32 mouse cellular contexts compared by ENCODE assay signal in genomic region chr4:33947584-33947983, GRCm38 (mm10). TPM values are rescaled to one million over a fixed set of nuclear protein-coding genes. Genes with fewer than 3 reads are reported as not detected.
DNase-seq lines count a peak whose midpoint lies in the region; ATAC-seq and TF ChIP-seq lines count a peak whose summit lies in the region.
"Had no signal": no experiment of that assay in that cellular context is flagged by ENCODE, and none has a peak within 500 bp of the region (broad histone marks: within the 10 kb centered on the region; RNA-seq: fewer than 3 reads in every experiment).

No protein-coding gene starts in this region.

- DNase-seq in forebrain, postnatal 0 days = no peak
- peak; percentile 7 for DNase-seq in heart, adult 11 months
- no peak for DNase-seq in heart, embryonic 10.5 days (ENCODE audit: low spot score)
- peak; percentile 76 for DNase-seq in retina, postnatal 1 day
- no peak for DNase-seq in adrenal gland, adult 18-20 months (ENCODE audit: low spot score in 2 of 2)
- DNase-seq: adrenal gland, postnatal 10 days; adrenal gland, postnatal 36 days; cerebellum, adult 11 months; cerebellum, adult 9-11 months; cerebellum, postnatal 36 days; embryo, embryonic 11 days; gastrocnemius, postnatal 10 days; gastrocnemius, postnatal 36 days; heart, postnatal 10 days; heart, postnatal 36 days; kidney, adult 18-20 months; kidney, adult 9 months had no signal

- no peak for TF ChIP-seq CTCF in forebrain, postnatal 0 days (IDR thresholded peaks at IDR 0.05; ENCODE audit: low read depth)

- no peaks in the 10 kb centered on the region for H3K9me3 ChIP-seq in forebrain, embryonic 12.5 days
- H3K9me3 ChIP-seq in forebrain, postnatal 0 days (ENCODE audit: low read length) = no peaks in the 10 kb centered on the region
- H3K9me3 ChIP-seq in heart, embryonic 10.5 days = no peaks in the 10 kb centered on the region
- no peaks in the 10 kb centered on the region for H3K9me3 ChIP-seq in forebrain, embryonic 15.5 days
- H3K9me3 ChIP-seq in hindbrain, embryonic 12.5 days (replicated peaks) = no peaks in the 10 kb centered on the region
- H3K9me3 ChIP-seq: embryonic facial prominence, embryonic 15.5 days; heart, embryonic 12.5 days; heart, embryonic 15.5 days; hindbrain, embryonic 10.5 days had no signal

- H3K4me3 ChIP-seq in forebrain, embryonic 12.5 days (replicated peaks) = no peak overlapping the region
- no peak overlapping the region for H3K4me3 ChIP-seq in forebrain, postnatal 0 days (ENCODE audit: low read depth, low read length)
- H3K4me3 ChIP-seq in heart, embryonic 10.5 days = no peak overlapping the region
- no peak overlapping the region for H3K4me3 ChIP-seq in forebrain, embryonic 15.5 days
- H3K4me3 ChIP-seq in hindbrain, embryonic 12.5 days = no peak overlapping the region
- H3K4me3 ChIP-seq: embryonic facial prominence, embryonic 15.5 days; heart, embryonic 12.5 days; heart, embryonic 15.5 days; hindbrain, embryonic 10.5 days had no signal

- ATAC-seq in forebrain, embryonic 12.5 days (ENCODE audit: low FRiP score) = peak; percentile 17; the same call in 1 of the 2 replicates
- no peak for ATAC-seq in forebrain, postnatal 0 days
- ATAC-seq in forebrain, embryonic 15.5 days (replicated peaks) = peak; percentile 64; the same call in 1 of the 2 replicates
- no peak for ATAC-seq in hindbrain, embryonic 12.5 days (ENCODE audit: low FRiP score)
- ATAC-seq: activated CD4-positive, CD25-positive, alpha-beta regulatory T cell, adult 4 months; CD4-positive, CD25-positive, alpha-beta regulatory T cell, adult 4 months; hindbrain, postnatal 0 days; inflammation-experienced regulatory T-cells, adult 6 months; intestine, embryonic 16.5 days had no signal

- peaks cover 13% of the 10 kb centered on the region for H3K36me3 ChIP-seq in forebrain, embryonic 12.5 days (replicated peaks)
- H3K36me3 ChIP-seq in forebrain, postnatal 0 days (ENCODE audit: insufficient read depth) = peaks cover 24% of the 10 kb centered on the region
- H3K36me3 ChIP-seq in heart, embryonic 10.5 days = no peaks in the 10 kb centered on the region
- H3K36me3 ChIP-seq in forebrain, embryonic 15.5 days = peaks cover 24% of the 10 kb centered on the region
- peaks cover 15% of the 10 kb centered on the region for H3K36me3 ChIP-seq in hindbrain, embryonic 12.5 days
- H3K36me3 ChIP-seq: embryonic facial prominence, embryonic 15.5 days; heart, embryonic 12.5 days; heart, embryonic 15.5 days had no signal

- H3K4me1 ChIP-seq in forebrain, embryonic 12.5 days = no peaks in the 10 kb centered on the region
- H3K4me1 ChIP-seq in forebrain, postnatal 0 days (ENCODE audit: insufficient read depth) = no peaks in the 10 kb centered on the region
- no peaks in the 10 kb centered on the region for H3K4me1 ChIP-seq in heart, embryonic 10.5 days
- peaks cover 4% of the 10 kb centered on the region for H3K4me1 ChIP-seq in forebrain, embryonic 15.5 days
- peaks cover 2% of the 10 kb centered on the region; the same call in 1 of the 2 replicates for H3K4me1 ChIP-seq in hindbrain, embryonic 12.5 days
- H3K4me1 ChIP-seq: embryonic facial prominence, embryonic 15.5 days; heart, embryonic 12.5 days; heart, embryonic 15.5 days had no signal

- H3K9ac ChIP-seq in forebrain, embryonic 12.5 days = no peak overlapping the region
- H3K9ac ChIP-seq in forebrain, postnatal 0 days = no peak overlapping the region
- no peak overlapping the region for H3K9ac ChIP-seq in forebrain, embryonic 15.5 days (replicated peaks)
- no peak overlapping the region for H3K9ac ChIP-seq in hindbrain, embryonic 12.5 days
- H3K9ac ChIP-seq: embryonic facial prominence, embryonic 15.5 days; heart, embryonic 12.5 days; heart, embryonic 15.5 days; hindbrain, embryonic 14.5 days had no signal

- H3K4me2 ChIP-seq in forebrain, embryonic 12.5 days = no peak overlapping the region
- no peak overlapping the region for H3K4me2 ChIP-seq in forebrain, postnatal 0 days (ENCODE audit: low read depth)
- no peak overlapping the region for H3K4me2 ChIP-seq in forebrain, embryonic 15.5 days (replicated peaks)
- H3K4me2 ChIP-seq in hindbrain, embryonic 12.5 days (replicated peaks) = no peak overlapping the region
- H3K4me2 ChIP-seq: embryonic facial prominence, embryonic 15.5 days; heart, embryonic 12.5 days; heart, embryonic 15.5 days; hindbrain, embryonic 14.5 days had no signal

- no peak overlapping the region for H3K27ac ChIP-seq in forebrain, embryonic 12.5 days
- no peak overlapping the region for H3K27ac ChIP-seq in forebrain, postnatal 0 days (ENCODE audit: low read depth, low read length)
- H3K27ac ChIP-seq in heart, embryonic 10.5 days = no peak overlapping the region
- H3K27ac ChIP-seq in forebrain, embryonic 15.5 days (replicated peaks) = no peak overlapping the region
- H3K27ac ChIP-seq in hindbrain, embryonic 12.5 days = no peak overlapping the region
- H3K27ac ChIP-seq: embryonic facial prominence, embryonic 15.5 days; heart, embryonic 15.5 days; hindbrain, embryonic 10.5 days; hindbrain, embryonic 14.5 days; hindbrain, postnatal 0 days had no signal

- H3K27me3 ChIP-seq in forebrain, embryonic 12.5 days = no peaks in the 10 kb centered on the region
- no peaks in the 10 kb centered on the region for H3K27me3 ChIP-seq in forebrain, postnatal 0 days (ENCODE audit: insufficient read depth, low read length)
- H3K27me3 ChIP-seq in heart, embryonic 10.5 days (ENCODE audit: insufficient read depth, poor library complexity, severe bottlenecking) = no peaks in the 10 kb centered on the region
- no peaks in the 10 kb centered on the region for H3K27me3 ChIP-seq in forebrain, embryonic 15.5 days
- no peaks in the 10 kb centered on the region for H3K27me3 ChIP-seq in hindbrain, embryonic 12.5 days
- H3K27me3 ChIP-seq: embryonic facial prominence, embryonic 15.5 days; heart, embryonic 12.5 days; heart, embryonic 15.5 days had no signal

- 63% methylated on average over 3 of the region's 3 CpGs for WGBS in forebrain, embryonic 12.5 days
- WGBS in forebrain, postnatal 0 days = 44% methylated on average over 3 of the region's 3 CpGs
- 83% methylated on average over 3 of the region's 3 CpGs for WGBS in heart, embryonic 10.5 days
- 35% methylated on average over 3 of the region's 3 CpGs for WGBS in forebrain, embryonic 15.5 days
- 63% methylated on average over 3 of the region's 3 CpGs for WGBS in hindbrain, embryonic 12.5 days

RNA-seq across cellular contexts. Expression of gene Cnr1, which starts 23.2 kb away (rescaled TPM):
- polyA plus RNA-seq in forebrain, embryonic 12.5 days (2016; fragmentation: Nextera tagmentation; extraction: Ambion mirVana) = 34.9 and 35.4 TPM in 2 replicates
- 175 and 178 TPM in 2 replicates for total RNA-seq in forebrain, postnatal 0 days (2014; rRNA removed)
- polyA plus RNA-seq in forebrain, postnatal 0 days (2015; fragmentation: Nextera tagmentation; extraction: Ambion mirVana) = 44.6 and 48.0 TPM in 2 replicates
- polyA plus RNA-seq in heart, embryonic 10.5 days (2016; fragmentation: Nextera tagmentation; extraction: Ambion mirVana) = 0.52 and 1.6 TPM in 2 replicates
- 71.3 and 75.5 TPM in 2 replicates for polyA plus RNA-seq in forebrain, embryonic 15.5 days (2015; fragmentation: Nextera tagmentation; extraction: Ambion mirVana)
- 10 to 100 TPM; 11.4 to 24.5 TPM for total RNA-seq in adrenal gland, adult 18-20 months (2021)
- polyA plus RNA-seq in hindbrain, embryonic 12.5 days (2016; fragmentation: Nextera tagmentation; extraction: Ambion mirVana) = 40.6 and 50.6 TPM in 2 replicates
- total RNA-seq: granulocyte monocyte progenitor cell, adult 5-6 weeks; MEL had no signal
- polyA plus RNA-seq: activated CD4-positive, CD25-positive, alpha-beta regulatory T cell, adult 4 months; CD4-positive, CD25-positive, alpha-beta regulatory T cell, adult 4 months; inflammation-experienced regulatory T-cells, adult 6 months had no signal

Comparison
In these comparisons a context has a peak if more than half of its experiments do, and no peak if none do; other contexts are left out.
1. ATAC-seq: peak in forebrain, embryonic 12.5 days (single experiment) and forebrain, embryonic 15.5 days (single experiment); none in forebrain, postnatal 0 days (single experiment) and hindbrain, embryonic 12.5 days (single experiment).
2. DNase-seq: peak in heart, adult 11 months (single experiment) and retina, postnatal 1 day (single experiment); none in forebrain, postnatal 0 days (single experiment), heart, embryonic 10.5 days (single experiment) and adrenal gland, adult 18-20 months (0 of 2).
3. RNA of gene Cnr1, which starts 23.2 kb away (polyA plus RNA-seq): 71.3 to 75.5 TPM in forebrain, embryonic 15.5 days, 44.6 to 48.0 TPM in forebrain, postnatal 0 days, 40.6 to 50.6 TPM in hindbrain, embryonic 12.5 days and 34.9 to 35.4 TPM in forebrain, embryonic 12.5 days; 0.52 to 1.6 TPM in heart, embryonic 10.5 days; every median in the first group is over 10 times any median in the second.